Mouse (Mus musculus) layer of hippocampus, adult 8-10 months (tissue): ENCODE data around the gene Ifit3b. TPM values are rescaled to one million over a fixed set of nuclear protein-coding genes. Genes with fewer than 3 reads are reported as not detected.

ENCODE experiments used
- total RNA-seq, 4 experiments: library from RNA; stranded (reverse); gene quantifications; 2 replicates each; pipeline ENCODE4 v1.2.4; 2022

Gene Ifit3b
- total RNA-seq, 4 experiments from 2014 or later = 2.5 to 8.8 (median 4.8) TPM

Other genes with a start within 250 kb of the Ifit3b start
- gene Ch25h, start 132.8 kb upstream of the Ifit3b start, total RNA-seq = 1 to 10 TPM in 2 of 4 experiments, not detected in 2; 2.6 to 4.6 TPM
- 10 to 100 TPM; 19.3 to 28.7 (median 24.5) TPM for gene Lipa, start 80.5 kb upstream of the Ifit3b start, total RNA-seq
- 1 to 10 TPM; 4.6 to 9.0 (median 6.7) TPM for gene Ifit2, start 57.3 kb upstream of the Ifit3b start, total RNA-seq
- 10 to 100 TPM in 2 of 4 experiments, 1 to 10 TPM in 2; 4.1 to 20.9 (median 10.0) TPM for gene Ifit3, start 24.4 kb upstream of the Ifit3b start, total RNA-seq
- gene Ifit1bl1, start 6.0 kb upstream of the Ifit3b start, total RNA-seq = 1 to 10 TPM; 1.3 to 2.1 (median 1.6) TPM
- gene Ifit1bl2, start 32.8 kb downstream of the Ifit3b start, total RNA-seq = under 1 TPM; 0.54 to 0.70 (median 0.57) TPM
- gene Ifit1, start 32.9 kb downstream of the Ifit3b start, total RNA-seq = 1 to 10 TPM in 2 of 4 experiments, under 1 TPM in 2; 0.62 to 3.7 (median 2.1) TPM
- 1 to 10 TPM; 2.0 to 4.2 (median 2.5) TPM for gene Slc16a12, start 139.3 kb downstream of the Ifit3b start, total RNA-seq